Mouse (Mus musculus) urinary bladder, postnatal 0 days (tissue): Measurements from ENCODE around the gene Armcx2. TPM values are rescaled to one million over a fixed set of nuclear protein-coding genes. Genes with fewer than 3 reads are reported as not detected.

ENCODE experiments used
- microRNA-seq: library from miRNA; unstranded; fragments of <30 nt; microRNA quantifications from one replicate; pipeline ENCODE4, GENCODE M21; 2016
- polyA plus RNA-seq: library from polyadenylated mRNA; unstranded; fragments of >200 nt; fragmentation: Nextera tagmentation; extraction: Ambion mirVana; gene quantifications from 2 replicates; pipeline ENCODE4 v1.2.1, GENCODE M21; 2015

The Armcx2 gene
- 22.7 and 25.9 TPM in 2 replicates for polyA plus RNA-seq

GRCm38 (mm10) chrX:134808755-134809224, at the start of gene Armcx2:
Armcx2 (minus strand) TSS chrX:134809221.

GRCm38 (mm10) chrX:134756434-134757292, 52.4 kb downstream of the Armcx2 start, which contains the start of gene Armcx3:
Armcx3 (plus strand) TSS chrX:134756595.

Small RNA genes lying within 50 kb of the gene (microRNA-seq; reads per million reads assigned to microRNA genes)
- not detected for gene Mir7093

Other genes with a start within 250 kb of the Armcx2 start
- gene Btk, start 225.7 kb downstream of the Armcx2 start, polyA plus RNA-seq = 0.93 and 2.5 TPM in 2 replicates
- gene Rpl36a, start 223.6 kb downstream of the Armcx2 start, polyA plus RNA-seq = 380 and 391 TPM in 2 replicates
- gene Gla, start 208.1 kb downstream of the Armcx2 start, polyA plus RNA-seq = 5.9 and 6.4 TPM in 2 replicates
- gene Hnrnph2, start 208.0 kb downstream of the Armcx2 start, polyA plus RNA-seq = 79.9 and 85.6 TPM in 2 replicates
- 1.5 and 1.6 TPM in 2 replicates for gene Armcx4, start 122.7 kb downstream of the Armcx2 start, polyA plus RNA-seq
- 17.7 and 22.6 TPM in 2 replicates for gene Armcx1, start 91.3 kb downstream of the Armcx2 start, polyA plus RNA-seq
- 6.0 and 6.1 TPM in 2 replicates for gene Armcx6, start 57.8 kb downstream of the Armcx2 start, polyA plus RNA-seq
- gene Armcx3, start 52.6 kb downstream of the Armcx2 start, polyA plus RNA-seq = 41.4 and 50.7 TPM in 2 replicates
- gene Nxf2, start 155.5 kb upstream of the Armcx2 start, polyA plus RNA-seq = 0.08 and 0.30 TPM in 2 replicates
- gene Zmat1, start 200.0 kb upstream of the Armcx2 start, polyA plus RNA-seq = 2.8 and 2.9 TPM in 2 replicates